Mouse (Mus musculus) MEL (cell line): Measurements from ENCODE around the gene Adarb1. TPM values are rescaled to one million over a fixed set of nuclear protein-coding genes. Genes with fewer than 3 reads are reported as not detected.

Experiments used
- DNase-seq: peaks from one replicate; pipeline ENCODE4 v3.0.0; 2011; ENCODE audit warnings: low read depth, low spot score
- H3K27ac ChIP-seq: 2 replicates; pipeline ENCODE4 v1.5.1; 2012; ENCODE audit warnings: low read depth, mild to moderate bottlenecking, control low read depth, low read length, moderate library complexity; ENCODE audit not compliant: control insufficient read depth
- H3K27me3 ChIP-seq, 2 experiments: fragments of 150-350 bp in 1 of 2; sonication (generic) in 1 of 2; 2 replicates each; pipeline ENCODE4 v1.6.1; 2012; ENCODE audit warnings: low read length in 2 of 2, mild to moderate bottlenecking in 2 of 2, improper control_type of control experiment in 1 of 2, moderate library complexity in 1 of 2; ENCODE audit not compliant: insufficient read depth in 2 of 2, control insufficient read depth in 1 of 2
- H3K36me3 ChIP-seq, 2 experiments: 2 replicates each; pipeline ENCODE4 v1.6.1; 2012 to 2014; ENCODE audit warnings: low read length in 2 of 2, improper control_type of control experiment in 1 of 2, inconsistent platforms in 1 of 2, mild to moderate bottlenecking in 1 of 2; ENCODE audit not compliant: insufficient read depth in 2 of 2, control insufficient read depth in 1 of 2
- H3K4me1 ChIP-seq, 2 experiments: fragments of 150-350 bp in 1 of 2; sonication (generic) in 1 of 2; 2 replicates each; pipeline ENCODE4 v1.6.1; 2012; ENCODE audit warnings: low read length in 2 of 2, improper control_type of control experiment in 1 of 2, mild to moderate bottlenecking in 1 of 2; ENCODE audit not compliant: insufficient read depth in 2 of 2, control insufficient read depth in 1 of 2
- H3K4me3 ChIP-seq, 2 experiments: fragments of 150-350 bp in 1 of 2; sonication (generic) in 1 of 2; 2 replicates each; pipeline ENCODE4 v1.5.1; 2012; ENCODE audit warnings: low read depth in 2 of 2, low read length in 2 of 2, mild to moderate bottlenecking in 2 of 2, moderate library complexity in 2 of 2, control low read depth in 1 of 2, improper control_type of control experiment in 1 of 2; ENCODE audit not compliant: control insufficient read depth in 1 of 2, insufficient read depth in 1 of 2
- H3K79me2 ChIP-seq: 2 replicates; pipeline ENCODE4 v1.6.1; 2012; ENCODE audit warnings: mild to moderate bottlenecking, low read length, moderate library complexity; ENCODE audit not compliant: control insufficient read depth, poor library complexity, insufficient read depth
- H3K9ac ChIP-seq: 2 replicates; pipeline ENCODE4 v1.6.1; 2012; ENCODE audit warnings: low read depth, mild to moderate bottlenecking, control low read depth, low read length, moderate library complexity; ENCODE audit not compliant: control insufficient read depth, poor library complexity, severe bottlenecking
- H3K9me3 ChIP-seq: fragments of 150-350 bp; sonication (generic); replicated peaks from 2 replicates; pipeline ENCODE4 v1.6.1; 2012; ENCODE audit warnings: mild to moderate bottlenecking, low read length, improper control_type of control experiment, moderate library complexity; ENCODE audit not compliant: insufficient read depth
- CTCF ChIP-seq, 3 experiments: IDR thresholded peaks in 2 of 3; conservative IDR thresholded peaks in 1 of 3; 2 replicates each; pipeline ENCODE4 v1.5.1; 2011 to 2012; ENCODE audit warnings: low read length in 3 of 3, low read depth in 2 of 3, mild to moderate bottlenecking in 2 of 3, improper control_type of control experiment in 1 of 3, inconsistent platforms in 1 of 3, mixed read lengths in 1 of 3, moderate library complexity in 1 of 3; ENCODE audit not compliant: control insufficient read depth in 1 of 3, insufficient read depth in 1 of 3, poor library complexity in 1 of 3, severe bottlenecking in 1 of 3
- ELF1 ChIP-seq: IDR thresholded peaks from 2 replicates; pipeline ENCODE4 v1.6.1; 2014; ENCODE audit warnings: low read depth, mild to moderate bottlenecking, inconsistent platforms, low read length, improper control_type of control experiment, moderate library complexity
- GATA1 ChIP-seq: IDR thresholded peaks from 2 replicates; pipeline ENCODE4 v1.6.1; 2011; ENCODE audit warnings: low read depth, low read length, improper control_type of control experiment
- MAFK ChIP-seq: IDR thresholded peaks from 2 replicates; pipeline ENCODE4 v1.6.1; 2011; ENCODE audit warnings: low read depth, mild to moderate bottlenecking, low read length, improper control_type of control experiment, borderline replicate concordance
- MAZ ChIP-seq: IDR thresholded peaks from 2 replicates; pipeline ENCODE4 v1.6.1; 2012; ENCODE audit warnings: low read depth, mild to moderate bottlenecking, inconsistent platforms, low read length, improper control_type of control experiment
- MEF2A ChIP-seq: IDR thresholded peaks from 2 replicates; pipeline ENCODE4 v1.6.1; 2014; ENCODE audit warnings: low read depth, mild to moderate bottlenecking, inconsistent platforms, low read length, improper control_type of control experiment; ENCODE audit not compliant: poor library complexity, insufficient replicate concordance, severe bottlenecking; ENCODE audit errors: extremely low read depth
- MYB ChIP-seq: IDR thresholded peaks from 2 replicates; pipeline ENCODE4 v1.6.1; 2011; ENCODE audit warnings: mild to moderate bottlenecking, low read depth, low read length, improper control_type of control experiment
- NRF1 ChIP-seq: IDR thresholded peaks from 2 replicates; pipeline ENCODE4 v1.6.1; 2014; ENCODE audit warnings: low read depth, mild to moderate bottlenecking, inconsistent platforms, low read length, improper control_type of control experiment, moderate library complexity; ENCODE audit not compliant: poor library complexity, insufficient read depth, severe bottlenecking
- RAD21 ChIP-seq: IDR thresholded peaks from 2 replicates; pipeline ENCODE4 v1.6.1; 2011; ENCODE audit warnings: mild to moderate bottlenecking, low read depth, low read length, improper control_type of control experiment
- SMC3 ChIP-seq: IDR thresholded peaks from 2 replicates; pipeline ENCODE4 v1.6.1; 2011; ENCODE audit warnings: low read depth, low read length, improper control_type of control experiment
- TAL1 ChIP-seq: IDR thresholded peaks from 2 replicates; pipeline ENCODE4 v1.6.1; 2012; ENCODE audit warnings: mild to moderate bottlenecking, inconsistent platforms, low read length, moderate library complexity, mixed read lengths
- TBP ChIP-seq: IDR thresholded peaks from 2 replicates; pipeline ENCODE4 v1.8.0; 2011; ENCODE audit warnings: low read depth, low read length, improper control_type of control experiment
- USF2 ChIP-seq, 2 experiments: IDR thresholded peaks; 2 replicates each; pipeline ENCODE4 v1.6.1; 2011 to 2012; ENCODE audit warnings: improper control_type of control experiment in 2 of 2, low read length in 2 of 2, borderline replicate concordance in 1 of 2, inconsistent platforms in 1 of 2, low read depth in 1 of 2, mild to moderate bottlenecking in 1 of 2; ENCODE audit not compliant: insufficient read depth in 1 of 2
- ZMIZ1 ChIP-seq: IDR thresholded peaks from 2 replicates; pipeline ENCODE4 v1.6.1; 2012; ENCODE audit warnings: low read depth, mild to moderate bottlenecking, inconsistent platforms, low read length, improper control_type of control experiment, moderate library complexity
- polyA plus RNA-seq, 2 experiments: library from polyadenylated mRNA; stranded (reverse) in 1 of 2; unstranded in 1 of 2; fragments of >175 nt in 1 of 2; fragments of >200 nt in 1 of 2; gene quantifications; 2 replicates each; pipeline versions ENCODE4 v1.2.1 to v1.2.4; 2012; ENCODE audit warnings: low replicate concordance in 2 of 2, low read depth in 1 of 2; ENCODE audit not compliant: insufficient read length in 2 of 2, insufficient read depth in 1 of 2, missing spikeins in 1 of 2
- total RNA-seq: library from RNA; depleted of rRNA; stranded (reverse); fragments of 300-350 nt; gene quantifications from 2 replicates; pipeline ENCODE4 v1.2.3, GENCODE M21; 2012

Gene Adarb1
- total and polyA plus RNA-seq, 3 experiments, result 2.4 to 3.8 TPM; not detected in 1

DNA sequence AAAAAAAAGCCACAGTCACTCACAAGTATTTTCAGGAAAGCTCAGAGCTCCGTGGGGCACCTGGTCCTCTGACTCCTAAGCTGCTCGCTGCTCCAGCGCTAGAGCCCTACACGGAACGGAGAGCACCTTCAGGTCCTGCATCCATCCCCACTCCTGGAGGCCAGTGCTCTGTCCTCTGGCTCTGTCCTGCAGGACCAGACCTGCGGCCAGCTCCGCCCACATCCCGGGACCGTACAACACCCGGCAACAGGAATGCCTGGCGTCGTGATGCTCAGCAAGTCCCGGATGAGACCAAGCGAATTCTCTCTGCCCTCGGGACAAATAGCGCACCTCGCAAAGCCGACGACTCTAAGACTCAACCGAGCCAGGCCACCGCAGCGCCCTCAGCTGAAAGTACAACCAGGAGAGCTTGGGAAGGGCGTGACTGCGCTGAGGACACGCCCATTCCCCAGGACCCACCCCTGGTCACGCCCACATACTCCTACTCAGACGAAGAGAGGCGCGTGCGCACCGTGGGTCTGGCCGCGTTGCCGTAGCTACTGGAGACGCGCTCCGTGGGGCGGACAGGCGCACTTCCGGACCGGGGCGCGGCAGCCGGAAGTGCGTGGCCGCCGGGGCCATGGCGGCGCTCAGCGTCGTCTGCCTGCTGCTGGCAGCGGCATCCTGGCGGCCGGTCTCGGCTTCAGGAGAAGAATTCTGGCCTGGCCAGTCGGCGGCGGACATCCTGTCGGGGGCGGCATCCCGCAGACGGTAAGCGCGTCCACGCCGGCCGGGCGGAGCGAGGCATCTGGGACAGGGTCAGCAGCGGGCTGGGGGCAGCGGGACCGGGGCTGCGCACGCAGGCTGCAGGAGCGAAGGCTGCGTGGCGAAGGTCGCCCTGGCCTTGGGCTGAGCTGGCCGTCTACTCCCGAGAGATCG lies 159.1 kb downstream of the Adarb1 start, which contains the start of gene Pofut2 (continued):
- TF ChIP-seq MAZ (peak; percentile 66; the same call in 1 of the 2 replicates), TAL1 (no peak), ZMIZ1 (peak; percentile 78), NRF1 (peak; percentile 95), ELF1 (peak; percentile 95), GATA1 (no peak), SMC3 (peak; percentile 43), CTCF (IDR thresholded peaks at IDR 0.05 in 2 of 3, conservative IDR thresholded peaks at IDR 0.05 in 1 of 3; ENCODE audit: control insufficient read depth in 1 of 3, insufficient read depth in 1 of 3, low read depth in 2 of 3, low read length in 3 of 3, poor library complexity in 1 of 3, severe bottlenecking in 1 of 3) (peak in 2 of 3 experiments; percentile 41 to 45; a peak in 4 of 6 replicates), MEF2A (no peak), MYB (no peak), RAD21 (no peak; the same call in none of the 2 replicates), USF2 (IDR thresholded peaks at IDR 0.05; ENCODE audit: borderline replicate concordance in 1 of 2, insufficient read depth in 1 of 2, low read depth in 1 of 2, low read length in 2 of 2) (no peak)

DNA sequence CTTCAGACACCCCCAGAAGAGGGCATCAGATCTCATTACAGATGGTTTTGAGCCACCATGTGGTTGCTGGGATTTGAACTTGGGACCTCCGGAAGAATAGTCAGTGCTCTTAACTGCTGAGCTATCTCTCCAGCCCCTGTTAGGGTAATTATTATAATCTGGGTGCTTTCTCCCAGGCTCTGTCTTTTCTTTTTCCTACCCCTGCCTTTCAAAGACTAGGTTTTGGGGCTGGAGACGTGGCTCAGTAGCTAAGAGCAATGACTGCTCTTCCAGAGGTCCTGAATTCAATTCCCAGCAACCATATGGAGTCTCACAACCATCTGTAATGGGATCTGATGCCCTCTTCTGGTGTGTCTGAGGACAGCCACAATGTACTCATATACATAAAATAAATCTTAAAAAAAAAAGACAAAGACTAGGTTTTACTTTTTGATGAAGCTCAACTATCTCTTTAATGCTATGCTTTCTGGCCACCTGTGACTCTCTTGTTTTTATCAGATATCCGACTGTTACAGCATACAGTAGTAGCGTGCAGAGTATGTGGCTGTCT lies 160.0 kb downstream of the Adarb1 start:
- Histone ChIP-seq H3K9me3 (no peaks in the 10 kb centered on the region), H3K4me1 (peaks cover 0 to 3% of the 10 kb centered on the region in 2 experiments; a peak in 1 of 4 replicates), H3K9ac (no peak overlapping the region; the same call in 1 of the 2 replicates), H3K27me3 (no peaks in the 10 kb centered on the region), H3K79me2 (peaks cover 9% of the 10 kb centered on the region), H3K27ac (no peak overlapping the region), H3K36me3 (peaks cover 0 to 2% of the 10 kb centered on the region in 2 experiments; a peak in 1 of 4 replicates), H3K4me3 (peak overlapping the region in 1 of 2 experiments; percentile 62; a peak in 2 of 4 replicates)
- TF ChIP-seq CTCF (IDR thresholded peaks at IDR 0.05 in 2 of 3, conservative IDR thresholded peaks at IDR 0.05 in 1 of 3; ENCODE audit: control insufficient read depth in 1 of 3, insufficient read depth in 1 of 3, low read depth in 2 of 3, low read length in 3 of 3, poor library complexity in 1 of 3, severe bottlenecking in 1 of 3), result peak in 2 of 3 experiments; percentile 4 to 16; a peak in 2 of 6 replicates
- TF ChIP-seq TBP, result 0 out of 2 replicates have a peak, but pooled peaks have one; percentile 53
- TF ChIP-seq MAFK, result no peak
- no peak for DNase-seq
